Mouse (Mus musculus) heart, adult 18-20 months (tissue): ENCODE measurements around the gene Trim13. TPM values are rescaled to one million over a fixed set of nuclear protein-coding genes. Genes with fewer than 3 reads are reported as not detected.

Experiments
- DNase-seq, 2 experiments: peaks; one replicate each; pipeline ENCODE4 v3.0.0; 2021 to 2022; ENCODE audit warnings: mixed read lengths in 1 of 2
- microRNA-seq, 2 experiments: library from miRNA; unstranded; fragments of <30 nt; microRNA quantifications; one replicate each; pipeline ENCODE4 v1.2.0; 2022
- total RNA-seq, 2 experiments: library from RNA; stranded (reverse); gene quantifications; 2 replicates each; pipeline ENCODE4 v1.2.3; 2021

Gene Trim13
- total RNA-seq, 2 experiments from 2014 or later: 7.0 to 7.3 TPM

DNA sequence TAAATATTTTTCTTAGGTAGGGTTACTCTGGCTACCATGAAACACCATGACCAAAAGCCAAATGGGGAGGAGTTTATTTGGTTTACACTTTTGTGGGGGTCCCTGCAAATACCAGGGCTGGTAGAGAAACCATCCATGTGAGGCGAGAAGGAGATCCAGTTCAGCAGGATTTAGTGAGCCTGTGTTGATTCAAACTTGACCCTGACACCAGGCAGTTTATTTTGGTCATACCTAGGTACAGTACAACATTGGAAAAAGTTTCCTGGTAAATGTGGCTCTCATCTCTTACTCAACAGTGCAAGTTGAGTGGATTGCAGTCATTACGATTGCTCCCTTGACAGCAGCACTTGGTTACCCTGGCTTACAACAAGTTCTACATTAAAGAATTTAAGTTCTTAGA is 15.3 kb downstream of the Trim13 start:
- no peak for DNase-seq

DNA sequence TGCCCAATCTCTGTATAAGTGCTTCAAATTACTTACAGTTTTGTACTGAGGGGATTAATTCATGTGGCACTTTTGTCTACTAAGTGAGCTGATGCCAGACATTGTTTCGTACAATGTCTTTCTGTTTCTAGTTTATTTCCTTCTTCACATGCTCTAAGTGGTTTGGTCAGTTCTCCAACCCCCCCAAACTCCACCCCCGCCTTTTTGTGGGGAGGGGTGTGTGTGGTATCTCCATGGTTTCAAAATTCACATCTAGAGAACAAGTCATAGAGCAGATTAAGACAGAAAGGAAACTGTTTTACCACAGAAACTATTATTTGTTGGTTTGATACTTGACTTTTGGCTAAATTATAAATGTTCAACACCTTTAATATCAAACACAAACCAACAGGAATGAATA is 22.3 kb downstream of the Trim13 start:
- no peak for DNase-seq

DNA sequence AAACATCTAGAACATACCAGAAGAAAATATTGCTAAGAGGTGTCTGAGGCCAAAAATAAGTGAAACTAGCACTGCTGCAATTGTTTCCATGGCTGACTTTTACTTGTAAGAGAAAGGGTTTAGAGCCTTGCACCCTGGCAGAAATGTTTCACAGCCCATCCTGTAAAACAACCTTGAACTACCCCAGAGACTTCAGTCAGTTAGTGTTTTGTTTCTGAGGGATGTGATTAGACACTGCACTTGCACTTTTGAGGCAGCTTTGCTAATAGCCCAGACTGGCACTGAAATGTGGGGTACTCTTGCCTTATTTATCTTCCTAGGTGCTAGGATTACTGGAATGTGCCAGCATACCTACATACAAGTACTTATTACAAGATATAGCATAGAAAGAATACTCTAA is 37.9 kb downstream of the Trim13 start:
- no peak for DNase-seq

DNA sequence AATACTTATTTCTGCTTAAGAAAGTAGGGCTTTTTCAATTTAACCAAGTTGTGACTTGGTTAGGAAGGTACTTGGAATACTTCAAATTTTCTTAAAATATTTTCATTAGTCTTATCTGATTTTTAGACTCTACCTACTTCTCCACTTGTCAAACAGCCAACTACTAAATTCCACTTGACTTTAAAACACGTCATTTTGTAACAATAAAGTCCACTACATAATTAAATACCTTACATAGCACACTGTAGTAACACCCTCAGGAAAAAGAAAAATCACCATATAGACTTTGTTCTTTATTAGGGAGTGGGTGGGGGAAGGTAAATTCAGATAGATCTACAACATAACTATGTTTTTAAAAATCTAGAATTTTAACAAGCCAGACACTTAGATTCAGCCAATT is 44.6 kb downstream of the Trim13 start:
- no peak for DNase-seq

DNA sequence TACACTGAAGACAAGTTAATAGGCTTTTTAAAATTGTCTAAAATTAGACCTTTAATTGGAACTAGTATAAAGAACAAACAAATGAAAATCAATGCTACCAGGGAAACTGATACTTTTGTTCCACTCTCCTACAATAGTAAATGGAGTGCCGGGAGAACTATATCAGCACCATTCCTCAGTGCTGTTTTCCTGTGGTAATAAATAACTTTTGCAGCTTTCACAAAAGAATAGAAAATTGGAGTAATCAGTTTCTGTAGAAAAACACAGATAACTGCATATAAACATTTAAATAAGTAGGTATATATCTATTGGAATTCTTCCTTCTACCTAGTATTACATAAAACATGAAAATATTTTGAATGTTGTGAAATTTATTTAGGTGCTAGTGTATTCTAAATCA is 47.5 kb downstream of the Trim13 start:
- no peak for DNase-seq

DNA sequence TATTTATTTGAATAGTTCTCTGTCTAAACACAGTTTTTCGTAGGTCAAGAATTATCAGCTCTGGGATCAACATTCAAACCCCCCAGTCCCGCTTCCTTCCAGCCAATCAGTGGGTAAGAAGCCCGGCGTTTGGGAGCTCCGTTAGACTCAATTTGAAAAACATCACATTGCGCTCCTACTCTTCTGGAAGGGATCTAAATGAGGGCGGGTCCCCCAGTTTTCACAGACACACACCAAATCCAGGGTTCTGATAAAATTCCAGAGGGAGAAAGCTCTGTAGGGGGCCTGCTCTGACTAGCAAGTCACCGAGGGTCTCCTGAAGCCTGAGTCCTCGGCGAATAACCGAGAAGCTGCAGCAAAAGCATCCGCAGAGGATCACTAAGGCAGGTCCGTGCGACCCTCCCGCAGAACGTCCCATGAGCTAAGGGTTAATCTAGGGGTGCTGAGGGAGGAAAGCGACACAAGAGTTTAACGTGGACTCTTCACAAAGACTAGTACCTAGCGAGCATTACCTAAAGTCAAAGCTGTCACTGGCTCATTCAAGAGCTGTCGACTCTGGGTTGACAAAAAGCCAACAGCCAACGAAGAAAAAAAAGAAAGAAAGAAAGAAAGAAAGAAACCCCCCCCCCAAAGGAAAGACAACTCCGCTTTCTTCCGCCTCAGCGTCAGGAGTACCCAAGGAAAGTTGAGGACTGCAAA is 49.3 kb downstream of the Trim13 start:
- DNase-seq: peak; percentile 48 to 70

DNA sequence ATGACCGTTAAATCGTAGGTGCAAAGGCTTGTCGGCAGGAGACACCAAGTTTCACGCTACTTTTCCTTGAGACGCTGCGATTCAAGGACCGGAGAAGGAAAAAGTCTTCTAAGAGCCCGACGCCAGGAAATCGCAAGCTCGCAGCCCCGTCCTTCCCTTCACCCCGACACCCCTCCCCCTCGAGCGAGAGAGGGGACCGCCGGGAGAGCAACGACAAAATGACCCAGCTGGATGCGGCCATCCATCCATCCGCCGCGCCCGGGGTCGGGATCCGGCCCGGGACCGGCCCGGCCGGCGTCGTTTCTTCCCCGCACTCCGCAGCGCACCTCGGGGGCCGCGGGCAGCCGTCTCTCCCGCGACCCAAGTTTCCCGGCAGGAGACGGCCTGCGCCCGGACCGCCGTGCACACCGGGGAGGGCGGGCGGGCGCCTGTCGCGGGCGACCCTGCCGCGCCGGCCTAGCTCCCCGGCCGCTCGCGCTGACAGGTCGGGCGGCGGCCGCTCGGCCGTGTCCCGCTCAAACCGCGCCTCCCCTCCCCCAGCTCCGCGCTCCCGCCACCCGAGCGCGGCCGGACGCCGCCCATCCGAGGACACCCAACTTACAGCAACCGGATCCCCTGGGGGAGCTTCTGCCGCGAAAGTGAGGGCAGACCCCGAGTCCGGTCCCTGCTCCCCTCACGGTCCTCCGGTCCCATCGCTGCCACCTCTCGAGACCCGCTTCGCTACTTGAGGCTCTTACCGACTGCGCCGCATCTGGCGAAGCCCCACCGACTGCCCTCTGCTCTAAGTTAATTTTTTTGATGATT is 50.0 kb downstream of the Trim13 start:
- DNase-seq: peak; percentile 53 to 71

DNA sequence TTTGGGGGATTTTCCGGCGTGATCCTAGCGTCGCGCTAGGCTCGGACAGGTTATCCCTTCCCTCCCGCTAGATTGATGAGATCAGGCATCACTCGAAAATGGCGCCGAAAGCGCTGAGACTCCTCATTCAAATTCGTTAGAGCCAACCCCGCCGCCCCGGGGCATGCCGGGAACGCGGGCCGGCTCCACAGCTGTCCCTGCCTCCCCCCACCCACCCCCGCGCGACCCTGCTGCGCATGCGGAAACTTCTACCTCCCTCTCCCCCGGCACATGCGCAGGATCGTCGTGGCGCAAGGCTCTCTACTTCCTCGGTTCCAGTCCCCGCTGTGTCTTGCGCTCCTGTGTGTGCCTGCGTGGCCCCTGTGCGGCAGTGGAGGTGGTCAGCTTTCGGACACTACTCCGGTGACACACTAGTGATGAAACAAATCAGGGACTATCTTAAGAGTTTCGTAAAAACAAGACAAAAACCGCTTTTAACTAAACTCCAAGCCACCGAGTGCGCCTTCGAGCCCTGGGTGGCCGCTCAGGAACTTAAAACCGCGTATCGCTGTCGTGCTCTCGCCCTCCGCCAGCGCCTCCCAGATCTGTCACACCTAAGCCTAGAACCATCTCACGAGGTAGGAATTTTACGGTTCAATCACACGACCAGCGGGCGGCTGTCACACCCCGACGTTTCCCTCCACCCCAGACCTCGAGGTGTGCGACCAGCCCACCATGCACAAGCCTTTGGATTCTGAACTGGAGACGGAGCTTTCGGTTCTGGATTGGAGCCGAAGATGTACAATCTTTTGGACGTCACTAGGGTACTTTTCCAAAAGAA is 50.8 kb downstream of the Trim13 start:
- peak; percentile 96 to 97 for DNase-seq

DNA sequence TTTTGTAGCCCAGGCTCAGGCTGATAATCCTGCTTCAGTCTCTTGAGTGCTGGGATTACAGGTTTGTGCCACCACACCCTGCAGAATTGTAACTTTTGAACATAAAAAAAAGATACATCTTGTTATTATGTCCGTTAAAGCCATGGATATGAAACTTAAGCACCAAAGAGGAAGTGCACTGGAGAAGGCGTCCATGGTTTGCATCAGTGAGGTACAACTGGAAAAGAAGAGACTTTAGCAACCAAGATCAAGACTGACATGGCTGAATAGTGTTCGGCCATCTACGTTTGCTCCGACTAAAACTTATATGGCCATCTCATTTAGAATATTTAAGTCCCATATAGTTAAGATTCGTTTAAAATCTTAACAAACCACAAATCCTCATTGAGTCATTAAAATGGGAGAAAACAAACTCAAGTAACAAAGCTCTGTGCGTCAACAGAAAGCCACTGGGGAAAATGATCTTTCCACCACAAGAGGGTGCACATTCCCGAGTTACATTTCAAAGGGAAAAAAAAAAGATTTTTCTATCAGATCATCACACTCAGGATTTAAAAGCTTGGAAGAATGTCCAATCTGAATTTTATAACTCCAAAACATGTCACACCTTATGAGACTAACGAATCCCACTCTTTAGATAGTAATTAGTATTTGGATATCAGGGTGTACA is 52.4 kb downstream of the Trim13 start:
- peak; percentile 42 to 72 for DNase-seq

Small RNA genes within 50 kb of the gene (microRNA-seq; reads per million reads assigned to microRNA genes)
- gene Mir15a: 973 to 1,754 reads per million in 2 experiments
- 838 to 1,058 reads per million in 2 experiments for gene Mir16-1

Other genes with a start within 250 kb of the Trim13 start
- gene Ebpl, start 237.8 kb upstream of the Trim13 start, total RNA-seq: 1 to 10 TPM; 1.1 to 1.7 TPM
- 10 to 100 TPM; 56.1 to 59.5 TPM for gene Kpna3, start 158.4 kb upstream of the Trim13 start, total RNA-seq
- 10 to 100 TPM; 57.3 to 57.8 TPM for gene Spryd7, start 41.4 kb upstream of the Trim13 start, total RNA-seq
- under 1 TPM; 0.25 to 0.26 TPM for gene Kcnrg, start 9.2 kb downstream of the Trim13 start, total RNA-seq